Mouse (Mus musculus): ENCODE measurements at regions not wholly inside any gene's neighbourhood (a gene's known extent, or its start where the extent isn't known, plus 50 kb on each side); places are given as distances from the start of the nearest gene placed in this dataset.

DNA sequence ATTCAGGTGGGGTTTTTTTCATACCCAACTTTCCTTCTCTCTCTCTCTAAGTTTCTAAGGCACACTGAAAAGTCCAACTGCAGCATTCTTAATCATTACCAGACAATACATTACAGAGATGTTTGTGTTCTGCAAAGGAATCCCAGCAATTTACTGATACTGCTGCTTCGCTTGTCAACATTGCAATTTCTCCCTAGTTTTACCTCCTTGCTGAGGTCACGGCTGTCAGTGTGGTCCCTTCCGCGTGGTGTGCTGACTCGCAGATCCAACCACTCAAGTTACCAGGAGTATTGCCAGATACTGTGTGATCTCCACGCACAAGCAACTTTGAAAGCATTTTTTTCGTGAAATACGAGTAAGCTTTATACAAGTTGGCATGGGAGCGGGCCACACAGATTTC is 144.9 kb upstream of the Dab2 start:
- no peak for TF ChIP-seq POLR2A (IDR thresholded peaks at IDR 0.05; ENCODE audit: extremely low read depth, insufficient read depth, low read length)
- no peak for TF ChIP-seq CTCF (IDR thresholded peaks at IDR 0.05; ENCODE audit: extremely low read depth, insufficient read depth, low read length)
